Mouse (Mus musculus) G1E (cell line): Measurements from ENCODE around the gene Ntrk1. TPM values are rescaled to one million over a fixed set of nuclear protein-coding genes. Genes with fewer than 3 reads are reported as not detected.

ENCODE experiments used
- ATAC-seq: 2 replicates; pipeline ENCODE4 v1.8.0; 2016; ENCODE audit warnings: mild to moderate bottlenecking; ENCODE audit not compliant: insufficient number of reproducible peaks, poor library complexity, low FRiP score, severe bottlenecking; ENCODE audit errors: extremely low read depth
- DNase-seq: peaks from one replicate; pipeline ENCODE4 v3.0.0; 2012; ENCODE audit warnings: low spot score
- H3K27me3 ChIP-seq: 2 replicates; pipeline ENCODE4 v1.6.1; 2012; ENCODE audit warnings: mild to moderate bottlenecking, low read length, inconsistent platforms; ENCODE audit not compliant: insufficient read depth
- H3K36me3 ChIP-seq: replicated peaks from 2 replicates; pipeline ENCODE3; 2012; ENCODE audit warnings: mild to moderate bottlenecking, inconsistent platforms
- H3K4me1 ChIP-seq: 2 replicates; pipeline ENCODE4 v1.6.1; 2012; ENCODE audit warnings: low read depth, low read length, inconsistent platforms, mixed read lengths; ENCODE audit not compliant: insufficient read depth
- H3K4me3 ChIP-seq: 2 replicates; pipeline ENCODE4 v1.5.1; 2012; ENCODE audit warnings: low read depth, mild to moderate bottlenecking, inconsistent platforms, low read length, moderate library complexity, mixed read lengths
- H3K9me3 ChIP-seq: replicated peaks from 2 replicates; pipeline ENCODE4 v1.6.1; 2012; ENCODE audit warnings: inconsistent platforms
- CTCF ChIP-seq: IDR thresholded peaks from 2 replicates; pipeline ENCODE4 v1.5.1; 2012; ENCODE audit warnings: low read depth, low read length, inconsistent platforms, mixed read lengths
- GATA1 ChIP-seq: IDR thresholded peaks from 2 replicates; pipeline ENCODE4 v1.6.1; 2012; ENCODE audit warnings: borderline replicate concordance, low read length, inconsistent platforms, mixed read lengths
- GATA2 ChIP-seq: IDR thresholded peaks from 2 replicates; pipeline ENCODE4 v1.6.1; 2012; ENCODE audit warnings: low read depth, low read length, inconsistent platforms, borderline replicate concordance
- POLR2AphosphoS5 ChIP-seq: IDR thresholded peaks from 2 replicates; pipeline ENCODE4 v1.6.1; 2012; ENCODE audit warnings: low read depth, low read length, inconsistent platforms; ENCODE audit not compliant: insufficient replicate concordance
- TAL1 ChIP-seq: conservative IDR thresholded peaks from 2 replicates; pipeline ENCODE4 v1.6.1; 2012; ENCODE audit warnings: low read depth, low read length, inconsistent platforms, mixed read lengths
- polyA plus RNA-seq: library from polyadenylated mRNA; stranded (reverse); fragments of >175 nt; gene quantifications from 2 replicates; pipeline ENCODE4 v1.2.3, GENCODE M21; 2012
- total RNA-seq, 2 experiments: library from RNA; stranded (forward) in 1 of 2; stranded (reverse) in 1 of 2; fragments of 200-1000 nt in 1 of 2; fragments of >200 nt in 1 of 2; fragmentation: Nextera tagmentation in 1 of 2; gene quantifications; 2 replicates each; pipeline ENCODE4 v1.2.3; 2014 to 2017

Gene Ntrk1
- total and polyA plus RNA-seq, 3 experiments = not detected

DNA sequence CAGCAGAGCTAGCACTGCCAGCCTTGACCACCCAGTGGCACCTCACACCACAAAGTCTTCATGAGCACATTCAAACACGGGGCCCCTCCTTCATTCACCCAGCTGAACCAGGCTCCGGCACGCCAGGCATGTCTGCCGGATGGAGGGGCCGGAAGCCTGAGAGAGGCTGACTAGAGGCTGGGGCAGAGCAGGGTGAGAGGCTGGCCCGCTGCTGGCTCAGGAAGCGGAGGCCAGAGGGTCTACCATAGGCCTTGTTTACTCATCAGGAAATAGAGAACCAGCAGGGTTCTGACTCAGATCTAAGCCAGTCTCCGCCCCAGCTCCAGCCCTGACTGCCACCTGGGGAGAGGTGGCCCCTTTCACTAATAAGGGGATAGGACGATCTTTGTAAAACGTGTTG, 29.9 kb downstream of the Ntrk1 start:
- Histone ChIP-seq H3K9me3 (no peaks in the 10 kb centered on the region), H3K27me3 (peaks cover 34% of the 10 kb centered on the region), H3K4me1 (peaks cover 3% of the 10 kb centered on the region; the same call in 1 of the 2 replicates), H3K4me3 (no peak overlapping the region), H3K36me3 (no peaks in the 10 kb centered on the region)
- TF ChIP-seq TAL1 (no peak), GATA2 (no peak), CTCF (no peak), POLR2AphosphoS5 (no peak)
- ATAC-seq = no peak
- no peak for DNase-seq

GRCm38 (mm10) chr3:87764506-87764905, 30.5 kb downstream of the Ntrk1 start:
- H3K27me3 ChIP-seq = peaks cover 34% of the 10 kb centered on the region
- H3K36me3 ChIP-seq = no peaks in the 10 kb centered on the region
- H3K9me3 ChIP-seq = no peaks in the 10 kb centered on the region
- DNase-seq = no peak
- no peak overlapping the region for H3K4me3 ChIP-seq
- no peak for ATAC-seq
- TF ChIP-seq GATA2 = no peak
- no peak for TF ChIP-seq CTCF
- no peak for TF ChIP-seq TAL1
- no peak for TF ChIP-seq GATA1
- TF ChIP-seq POLR2AphosphoS5 = no peak
- peaks cover 3% of the 10 kb centered on the region; the same call in 1 of the 2 replicates for H3K4me1 ChIP-seq

- ATAC-seq = no peak
- Histone ChIP-seq H3K9me3 (no peaks in the 10 kb centered on the region), H3K36me3 (no peaks in the 10 kb centered on the region), H3K4me3 (no peak overlapping the region), H3K4me1 (peaks cover 6% of the 10 kb centered on the region), H3K27me3 (peaks cover 32% of the 10 kb centered on the region)
- no peak for DNase-seq
- no peak for TF ChIP-seq POLR2AphosphoS5
- no peak for TF ChIP-seq GATA1
- TF ChIP-seq TAL1 = no peak
- TF ChIP-seq GATA2 = no peak
- TF ChIP-seq CTCF = no peak
Observed at GRCm38 (mm10) chr3:87763683-87764289, 31.2 kb downstream of the Ntrk1 start.

DNA sequence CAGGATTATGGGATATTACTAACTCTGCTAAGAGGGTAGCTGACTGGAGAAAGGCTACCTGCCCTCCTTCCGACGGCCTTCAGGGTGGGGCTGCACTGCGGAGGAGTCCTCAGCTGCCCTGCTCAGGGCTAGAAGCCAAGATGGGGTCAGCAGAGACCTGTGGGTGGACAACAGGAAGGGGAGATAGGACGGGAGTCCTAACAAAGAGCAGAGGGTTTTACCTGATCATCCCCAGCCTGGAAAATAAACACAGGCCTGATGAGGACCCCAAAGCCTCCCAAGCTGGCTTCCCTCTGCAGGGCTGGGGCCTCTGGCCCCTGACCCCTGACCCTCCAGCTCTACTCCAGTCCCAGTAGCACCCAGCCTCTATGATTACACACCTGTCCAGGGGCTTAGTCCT, 31.8 kb downstream of the Ntrk1 start:
- TF ChIP-seq POLR2AphosphoS5 (no peak), TAL1 (no peak), GATA2 (no peak), CTCF (no peak), GATA1 (no peak)
- Histone ChIP-seq H3K36me3 (no peaks in the 10 kb centered on the region), H3K27me3 (peaks cover 32% of the 10 kb centered on the region), H3K9me3 (no peaks in the 10 kb centered on the region), H3K4me1 (peaks cover 8% of the 10 kb centered on the region), H3K4me3 (no peak overlapping the region)
- ATAC-seq = no peak
- DNase-seq = no peak

DNA sequence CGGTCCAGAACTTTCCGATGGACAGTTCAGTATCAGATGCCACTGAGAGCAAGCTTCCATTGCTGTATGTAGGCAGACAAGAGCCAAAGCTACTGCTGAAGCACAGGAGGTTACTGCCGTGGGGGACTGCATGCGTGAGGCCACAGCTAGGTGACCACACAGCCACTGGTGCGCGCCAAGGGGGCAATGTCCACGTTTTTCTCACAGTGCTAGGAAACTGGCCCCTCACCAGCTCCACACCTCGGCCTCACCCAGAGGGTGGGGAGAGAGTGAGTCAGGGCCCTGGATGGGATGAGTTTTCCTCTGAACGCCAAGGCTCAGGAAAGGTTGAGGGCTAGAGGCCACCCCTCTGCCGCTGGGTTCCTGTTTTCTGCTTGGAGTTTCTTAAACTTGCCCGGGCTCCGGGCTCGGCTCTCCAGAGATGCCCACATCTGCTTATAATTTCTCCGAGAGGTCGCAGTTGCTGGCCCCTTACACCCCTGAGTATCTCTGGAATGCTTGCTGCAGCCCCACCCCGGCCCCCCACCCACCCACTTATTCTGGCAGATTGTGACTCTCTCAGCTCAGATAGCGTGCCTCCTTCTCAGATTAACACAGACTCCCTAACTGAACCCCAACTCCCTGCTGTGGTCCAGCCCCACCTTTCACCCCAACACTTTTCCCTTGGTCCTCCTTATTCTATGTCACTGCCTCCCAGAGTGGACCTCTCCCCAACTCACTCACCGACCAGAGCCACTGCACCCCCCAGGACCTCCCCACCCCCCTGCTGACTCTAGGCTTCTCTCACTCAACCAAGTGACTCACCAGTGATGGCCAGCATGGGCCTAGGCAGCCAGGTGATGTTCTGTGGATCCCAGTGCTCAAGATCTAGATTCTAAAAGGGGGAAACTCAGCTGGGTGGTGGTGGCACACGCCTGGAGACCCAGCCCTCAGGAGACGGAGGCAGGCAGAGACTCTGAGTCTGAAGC, 33.3 kb downstream of the Ntrk1 start:
- Histone ChIP-seq H3K4me1 (peaks cover 5% of the 10 kb centered on the region), H3K9me3 (no peaks in the 10 kb centered on the region), H3K4me3 (no peak overlapping the region), H3K27me3 (peaks cover 29% of the 10 kb centered on the region), H3K36me3 (no peaks in the 10 kb centered on the region)
- no peak for TF ChIP-seq GATA1
- no peak for TF ChIP-seq GATA2
- no peak for TF ChIP-seq TAL1
- TF ChIP-seq POLR2AphosphoS5 = no peak
- TF ChIP-seq CTCF = no peak
- no peak for DNase-seq
- ATAC-seq = no peak

GRCm38 (mm10) chr3:87758641-87759040, 36.3 kb downstream of the Ntrk1 start:
- H3K9me3 ChIP-seq = no peaks in the 10 kb centered on the region
- TF ChIP-seq GATA2 (no peak), GATA1 (no peak), POLR2AphosphoS5 (no peak), CTCF (no peak), TAL1 (no peak)
- H3K36me3 ChIP-seq = no peaks in the 10 kb centered on the region
- H3K27me3 ChIP-seq = peaks cover 35% of the 10 kb centered on the region
- H3K4me1 ChIP-seq = peaks cover 5% of the 10 kb centered on the region
- DNase-seq = no peak
- ATAC-seq = no peak
- H3K4me3 ChIP-seq = no peak overlapping the region
